Mouse (Mus musculus): Measurements from ENCODE around the gene Cib4.

- TF ChIP-seq CTCF (IDR thresholded peaks at IDR 0.05; ENCODE audit: extremely low read depth, insufficient read depth, low read length) = no peak
- TF ChIP-seq POLR2A (IDR thresholded peaks at IDR 0.05; ENCODE audit: extremely low read depth, insufficient read depth, low read length) = no peak
Observed at GRCm38 (mm10) chr5:30586616-30587015, 41.0 kb upstream of the Cib4 start.
